Mouse (Mus musculus): ENCODE data around the gene Ccdc36.
A peak's percentile ranks its signal among the peaks of the same experiment; 100 is the strongest.

Ccdc36 gene

DNA sequence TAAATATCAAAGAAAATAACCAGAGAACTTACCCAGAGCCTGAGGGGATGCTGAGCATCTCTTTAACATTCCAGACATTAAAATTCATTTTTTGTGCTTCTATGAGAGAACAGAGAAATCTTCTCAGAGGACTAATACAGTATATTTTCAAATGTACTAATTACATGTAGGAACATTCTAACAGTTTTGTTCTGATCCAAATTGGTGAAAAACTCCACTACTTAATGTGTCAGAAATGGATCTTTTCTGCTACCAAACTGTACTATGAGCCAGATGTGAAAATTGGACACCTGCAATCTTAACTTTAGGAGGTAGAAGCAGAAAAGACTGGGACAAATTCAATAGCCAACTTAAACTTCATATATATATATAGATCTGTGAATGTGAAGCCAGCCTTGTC lies at the start of gene Ccdc36:
TSS of gene Ccdc36 (minus strand) at position 101 of the 400 bp plus-strand sequence.
- no peak for DNase-seq (ENCODE audit: low read depth, low spot score)

- DNase-seq (ENCODE audit: low read depth, low spot score), result no peak
Measured at GRCm38 (mm10) chr9:108474528-108474927, 46.2 kb upstream of the Ccdc36 start.

DNA sequence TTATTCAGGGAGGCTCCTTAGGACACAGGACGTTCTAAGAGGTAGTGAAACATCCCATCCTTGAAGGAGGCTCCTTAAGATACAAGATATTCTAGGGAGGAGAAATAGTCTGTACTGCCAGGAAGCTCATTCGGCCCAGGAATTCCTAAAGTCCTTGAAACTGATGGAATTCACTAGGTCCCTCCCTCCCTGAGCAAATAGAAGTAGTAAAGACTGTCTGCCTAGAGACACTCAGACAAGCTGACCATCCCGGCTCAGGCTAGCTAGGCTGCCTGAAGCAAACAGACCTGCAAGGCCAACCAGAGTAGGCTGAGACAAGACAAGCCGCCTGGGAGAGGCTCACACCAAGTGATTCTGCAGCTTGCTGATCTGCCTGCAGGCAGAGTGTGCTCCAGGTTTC lies 41.6 kb upstream of the Ccdc36 start:
- no peak for DNase-seq (ENCODE audit: low read depth, low spot score)

- no peak for DNase-seq (ENCODE audit: low read depth, low spot score)
Measured at GRCm38 (mm10) chr9:108469430-108469829, 41.1 kb upstream of the Ccdc36 start.

DNA sequence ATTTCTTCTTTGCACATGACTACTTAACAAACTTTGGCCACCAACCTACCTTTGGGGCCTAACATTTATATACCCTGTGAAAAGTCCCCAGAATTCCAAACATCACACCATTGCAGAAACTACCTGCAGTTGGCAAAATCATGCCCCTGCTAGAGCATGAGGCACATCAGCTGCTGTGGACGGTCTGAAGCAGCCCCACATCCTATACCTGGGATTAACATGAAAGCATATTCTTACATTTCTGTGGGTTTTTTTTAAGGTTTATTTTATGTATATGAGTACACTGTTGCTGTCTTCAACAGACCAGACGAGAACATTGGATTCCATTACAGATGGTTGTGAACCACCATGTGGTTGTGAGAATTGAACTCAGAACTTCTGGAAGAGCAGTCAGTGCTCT lies 37.9 kb upstream of the Ccdc36 start:
- no peak for DNase-seq (ENCODE audit: low read depth, low spot score)

DNA sequence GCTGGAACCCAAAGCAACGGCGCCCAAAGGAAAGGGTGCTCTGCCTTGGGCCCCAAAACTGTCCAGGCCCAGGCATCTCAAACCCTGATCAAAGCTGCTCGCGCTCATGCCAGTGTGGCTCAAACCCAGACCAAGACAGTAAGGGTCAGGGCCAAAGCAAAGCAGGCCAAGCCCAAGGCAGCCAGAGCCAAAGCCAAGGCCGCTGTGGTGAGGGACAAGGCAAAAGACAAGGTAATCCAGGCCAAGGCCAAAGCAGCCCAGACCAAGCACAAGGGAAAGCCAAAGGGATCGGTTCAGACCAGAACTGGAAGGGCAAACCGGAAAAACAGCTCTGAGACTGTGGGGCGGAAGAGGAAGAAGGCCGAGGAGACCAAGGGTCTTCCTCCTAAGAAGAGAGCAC lies 35.4 kb upstream of the Ccdc36 start:
- DNase-seq (ENCODE audit: low read depth, low spot score), result no peak

DNA sequence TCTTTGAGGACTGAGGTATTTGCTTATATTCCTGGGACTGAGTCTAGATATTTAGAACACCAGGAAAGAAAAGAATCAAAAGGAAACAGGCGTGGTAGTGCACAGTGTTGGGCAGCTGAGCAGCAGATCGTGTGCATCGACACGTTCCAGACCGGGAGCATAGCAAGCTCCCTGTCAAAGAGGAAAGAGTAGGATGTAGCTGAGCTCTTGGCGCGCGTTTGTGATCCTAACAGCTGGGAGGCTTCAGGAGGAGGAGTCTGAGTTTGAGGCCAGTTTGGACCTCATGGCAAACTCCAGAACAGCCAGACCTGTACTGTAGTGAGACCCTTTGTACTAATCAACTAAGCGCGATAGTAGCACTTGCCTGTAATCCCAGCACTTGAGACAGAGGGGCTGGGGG lies 33.9 kb upstream of the Ccdc36 start:
- no peak for DNase-seq (ENCODE audit: low read depth, low spot score)

DNA sequence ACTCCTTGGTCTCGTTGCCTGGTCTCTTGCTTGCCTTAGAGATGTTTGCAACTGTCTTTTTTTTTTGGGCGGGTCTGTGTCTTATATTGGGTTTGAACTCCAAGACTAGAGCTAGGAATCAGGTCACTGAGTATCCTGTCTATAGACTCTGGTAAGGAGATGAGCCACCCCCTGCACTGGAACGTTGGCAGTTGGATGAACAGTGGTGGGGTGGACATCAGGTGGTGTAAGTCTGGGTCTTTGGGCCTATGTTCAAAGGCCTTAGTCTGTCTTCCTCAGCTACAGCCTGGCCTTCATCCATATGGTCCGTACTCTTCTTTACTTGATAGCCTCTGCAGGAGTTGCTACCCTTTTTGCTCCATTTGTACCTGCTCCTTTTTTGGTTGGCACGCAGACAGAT lies 33.4 kb upstream of the Ccdc36 start:
- DNase-seq (ENCODE audit: low read depth, low spot score), result no peak

DNA sequence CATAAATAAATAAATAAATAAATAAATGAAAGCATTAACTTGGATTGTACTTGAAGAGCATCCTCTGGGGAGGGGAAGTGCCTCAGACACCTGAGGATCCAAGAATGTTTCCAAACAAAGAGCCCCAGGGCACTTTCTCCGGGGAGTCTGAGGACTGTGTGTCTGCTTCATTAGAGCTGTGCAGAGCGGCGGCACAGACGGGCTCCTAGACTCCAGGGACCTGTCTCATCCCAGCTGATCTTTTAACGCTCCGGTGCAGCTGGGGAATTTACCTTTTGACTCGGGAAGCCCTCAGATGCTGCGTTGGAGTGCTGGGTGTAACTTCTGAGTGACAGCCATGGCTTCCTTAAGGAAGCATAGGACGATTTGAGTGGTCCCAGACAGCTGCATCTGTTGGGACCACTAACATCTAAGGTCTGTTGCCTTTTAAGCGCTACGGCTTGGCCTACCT lies 32.9 kb upstream of the Ccdc36 start, which contains the start of gene Klhdc8b:
TSS of gene Klhdc8b (minus strand) at position 401 of the 451 bp plus-strand sequence.
- DNase-seq (ENCODE audit: low read depth, low spot score), result no peak

DNA sequence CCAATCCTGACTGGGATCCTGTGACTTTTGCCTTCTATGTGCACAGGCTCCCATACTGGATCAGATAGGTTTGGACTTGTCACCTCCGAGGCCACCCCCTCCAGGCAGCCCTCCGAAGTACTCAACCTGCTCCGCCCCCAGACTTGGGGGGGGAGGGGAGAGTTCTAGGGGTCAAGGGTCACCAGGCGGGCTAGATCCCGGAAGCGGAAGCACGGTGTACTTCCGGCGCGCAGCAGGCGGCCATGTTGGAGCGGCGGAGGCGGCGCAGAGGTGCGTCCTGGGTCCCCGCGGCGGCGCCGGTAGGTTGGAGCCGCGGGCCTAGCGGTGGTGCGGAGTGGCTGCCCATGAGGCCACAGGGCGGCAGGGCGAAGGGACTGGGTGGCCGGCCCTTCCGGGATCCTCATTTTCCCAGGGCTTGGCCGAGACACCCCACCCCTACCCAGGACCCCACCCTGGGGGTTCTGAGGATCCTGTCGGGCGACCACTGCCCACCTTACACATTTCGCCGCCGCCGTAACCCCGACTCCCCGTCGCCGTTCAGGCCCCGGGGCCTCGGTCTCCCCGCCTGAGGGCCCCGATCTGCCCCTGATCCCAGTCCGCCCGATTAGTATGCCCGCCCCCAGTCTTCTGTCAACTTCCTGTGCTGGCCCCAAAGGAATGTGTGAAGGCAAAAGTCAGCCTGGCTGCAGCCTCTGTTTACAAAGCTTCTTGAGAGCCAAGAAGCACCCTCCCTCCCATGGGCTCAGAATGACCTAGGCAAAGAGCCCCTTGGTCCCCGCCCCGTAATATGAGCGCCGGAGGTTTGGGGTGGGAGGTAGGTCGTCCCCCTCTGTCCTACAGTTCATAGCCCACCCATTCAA lies 32.3 kb upstream of the Ccdc36 start, which contains the start of gene Ccdc71:
TSS of gene Ccdc71 (plus strand) at position 209 of the 860 bp plus-strand sequence.
- DNase-seq (ENCODE audit: low read depth, low spot score), result peak; percentile 92

- no peak for DNase-seq (ENCODE audit: low read depth, low spot score)
Measured at GRCm38 (mm10) chr9:108459939-108460318, 31.6 kb upstream of the Ccdc36 start.

DNA sequence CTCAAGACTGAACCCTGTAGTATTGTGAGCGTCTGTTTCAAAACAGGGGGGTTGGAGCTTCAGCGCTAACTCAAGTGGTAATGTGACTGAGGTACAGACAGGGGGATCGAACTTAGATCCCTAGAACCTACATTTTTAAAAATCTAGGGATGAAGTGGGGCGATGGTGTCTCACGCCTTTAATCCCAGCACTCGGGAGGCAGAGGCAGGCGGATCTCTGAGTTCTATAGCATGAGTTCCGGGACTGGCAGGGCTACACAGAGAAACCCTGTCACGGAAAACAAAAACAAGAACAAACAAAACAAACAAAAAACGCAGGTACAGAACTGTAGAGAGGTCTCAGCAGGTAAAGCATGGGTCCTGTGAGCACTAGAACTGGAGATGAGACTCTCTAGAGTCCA lies 28.7 kb upstream of the Ccdc36 start:
- no peak for DNase-seq (ENCODE audit: low read depth, low spot score)

- DNase-seq (ENCODE audit: low read depth, low spot score), result no peak
Measured at GRCm38 (mm10) chr9:108455747-108456571, 27.7 kb upstream of the Ccdc36 start.

DNA sequence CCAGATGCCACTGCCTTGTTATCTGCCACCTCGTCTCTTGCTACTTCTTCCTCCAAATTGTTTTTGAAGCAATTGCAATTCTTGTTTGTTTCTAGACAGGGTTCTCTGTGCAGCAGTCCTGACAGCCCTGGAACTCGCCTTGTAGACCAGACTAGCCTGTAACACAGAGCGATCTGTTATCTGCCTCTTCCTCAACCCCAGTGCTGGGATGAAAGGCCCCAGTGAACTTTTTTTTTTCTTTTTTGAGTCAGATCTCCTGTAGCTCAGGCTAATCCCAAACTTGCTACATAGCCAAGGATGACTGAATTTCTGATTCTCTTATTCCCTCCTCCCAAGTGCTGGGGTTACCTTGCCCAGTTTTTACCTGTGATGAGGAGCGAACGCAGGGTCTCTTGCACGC lies 26.1 kb upstream of the Ccdc36 start:
- DNase-seq (ENCODE audit: low read depth, low spot score), result no peak

DNA sequence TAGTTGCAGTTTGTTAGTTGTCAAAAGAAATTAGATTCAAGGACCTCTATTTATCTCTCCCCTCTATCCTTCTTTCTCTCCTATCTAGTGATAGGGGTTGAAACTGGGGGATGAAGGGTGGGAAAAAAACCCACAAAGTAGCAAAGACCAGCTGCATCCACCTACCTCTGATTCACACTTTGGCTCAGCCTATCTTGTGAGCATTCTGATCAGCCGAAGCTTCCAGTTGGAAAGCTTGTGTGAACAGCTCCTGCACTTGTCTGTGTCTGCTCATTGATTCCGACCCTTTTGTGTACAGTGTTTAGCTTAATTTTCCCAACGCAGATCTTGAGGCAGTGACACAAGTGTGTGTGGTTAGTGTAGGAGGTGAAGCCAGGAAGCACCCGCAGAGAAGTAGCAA lies 25.2 kb upstream of the Ccdc36 start:
- DNase-seq (ENCODE audit: low read depth, low spot score), result no peak

GRCm38 (mm10) chr9:108452911-108453310 lies 24.6 kb upstream of the Ccdc36 start:
- no peak for DNase-seq (ENCODE audit: low read depth, low spot score)

- DNase-seq (ENCODE audit: low read depth, low spot score), result peak; percentile 90
Measured at GRCm38 (mm10) chr9:108452291-108452906, 24.1 kb upstream of the Ccdc36 start.

DNA sequence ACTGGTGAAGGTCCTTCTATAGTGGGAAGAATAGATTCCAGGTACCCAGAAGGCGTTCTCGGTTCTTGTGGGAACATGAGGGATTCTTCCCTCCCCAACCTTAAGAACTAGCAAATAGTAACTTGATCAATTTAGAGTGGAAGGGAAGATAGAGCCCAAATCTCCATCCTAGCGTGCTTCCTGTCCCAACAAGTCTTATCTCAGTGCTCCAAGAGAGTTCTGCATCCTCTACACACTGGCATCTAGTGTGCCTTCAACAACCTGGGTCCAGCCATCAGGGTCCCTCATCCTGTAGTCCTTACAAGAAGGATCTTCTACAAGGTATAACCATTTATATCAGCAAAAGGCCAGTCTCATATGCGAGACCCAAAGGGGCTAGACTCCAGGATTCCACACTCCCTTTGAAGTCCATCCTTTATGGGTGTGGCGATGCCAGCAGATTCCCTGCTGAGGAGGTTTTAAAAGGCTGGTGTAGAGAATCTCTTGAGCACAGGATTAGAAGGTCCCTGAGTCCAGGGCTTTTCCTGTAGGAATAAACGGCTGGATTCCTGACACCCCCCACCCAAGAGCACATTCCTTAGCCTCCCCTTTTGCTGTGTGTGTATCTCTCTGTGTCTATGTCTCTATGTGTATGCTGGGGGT lies 23.4 kb upstream of the Ccdc36 start:
- DNase-seq (ENCODE audit: low read depth, low spot score), result no peak

DNA sequence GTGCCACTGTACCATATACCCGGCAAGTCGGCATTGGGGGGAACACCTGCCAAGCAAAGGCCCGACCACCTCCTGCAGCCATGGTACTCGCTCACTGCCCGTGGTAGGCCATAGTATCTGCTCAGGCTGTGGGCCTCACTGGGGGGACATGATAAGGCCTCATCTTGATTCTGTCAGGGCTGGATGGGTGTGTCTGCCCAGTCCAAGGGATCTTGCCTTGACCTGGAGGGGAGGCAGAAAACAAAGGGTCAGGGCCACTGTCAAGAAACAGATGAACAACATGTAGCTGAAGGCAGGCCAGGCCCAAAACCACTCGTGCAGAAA lies 22.8 kb upstream of the Ccdc36 start:
- no peak for DNase-seq (ENCODE audit: low read depth, low spot score)

DNA sequence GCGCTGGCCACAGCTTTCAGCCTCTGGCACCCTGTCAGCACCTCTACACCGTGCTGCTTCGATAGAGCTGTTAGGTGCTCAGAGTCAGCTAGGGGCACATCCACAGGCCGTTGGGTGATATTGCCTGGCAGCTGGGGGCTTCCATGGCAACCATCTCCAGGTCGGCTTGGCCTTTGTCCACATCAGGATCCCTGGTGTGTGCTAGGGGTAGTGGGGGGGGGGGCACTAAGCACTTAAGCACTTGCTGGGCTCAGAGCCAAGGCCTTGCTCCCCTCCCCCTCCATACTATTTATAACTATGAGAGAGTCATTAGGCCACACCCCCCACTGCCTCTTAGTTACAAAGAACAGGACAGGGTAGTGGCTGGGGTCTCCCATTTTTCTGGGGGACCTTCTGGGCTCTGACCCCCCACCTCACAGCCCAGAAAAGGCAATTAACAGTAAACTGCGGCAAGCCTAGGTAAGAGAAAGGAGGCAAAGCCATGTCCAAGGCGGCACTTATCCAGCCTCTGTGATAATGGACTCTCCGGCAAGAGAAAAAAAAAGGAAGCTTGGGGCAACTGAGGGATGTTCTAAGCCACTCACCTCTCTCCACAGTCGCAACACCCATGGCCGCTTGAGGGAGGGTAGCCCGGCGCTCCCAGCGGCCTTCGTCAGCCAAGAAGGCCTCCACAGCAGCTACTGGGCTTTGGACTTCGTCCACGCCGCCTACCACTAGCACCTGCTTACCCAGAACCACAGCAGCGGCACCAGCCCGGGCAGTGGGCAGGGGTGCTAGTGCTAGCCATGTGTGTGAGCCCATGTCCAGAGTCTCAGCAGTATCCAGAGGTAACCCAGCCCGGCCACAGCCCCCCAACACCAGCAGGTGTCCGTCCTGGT lies 22.2 kb upstream of the Ccdc36 start:
- no peak for DNase-seq (ENCODE audit: low read depth, low spot score)

DNA sequence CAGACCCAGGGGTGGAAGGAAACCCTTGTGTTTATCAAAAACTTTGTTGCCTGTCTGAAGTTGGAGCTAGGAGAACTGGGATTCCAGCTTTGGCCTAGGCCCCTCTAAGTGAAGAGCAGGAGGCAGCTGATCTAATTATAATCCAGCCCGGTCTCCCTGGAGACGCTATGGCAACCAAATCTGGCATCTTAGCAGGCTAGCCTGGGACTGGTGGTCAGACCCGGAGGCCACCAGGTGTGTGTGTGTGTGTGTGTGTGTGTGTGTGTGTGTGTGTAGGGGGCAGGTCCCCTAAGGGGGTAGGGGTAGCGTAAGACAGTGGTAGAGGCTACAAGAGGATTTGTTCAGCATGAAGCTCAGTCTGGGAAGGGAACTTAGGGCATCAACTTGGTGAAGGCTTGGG lies 21.6 kb upstream of the Ccdc36 start:
- no peak for DNase-seq (ENCODE audit: low read depth, low spot score)
